Mouse (Mus musculus): ENCODE results near the gene Vcpkmt.
"Not testable (repeated sequence)": the region's sequence is repeated elsewhere in the genome, so short reads cannot be mapped to it uniquely, and the experiment has no call there.

Gene Vcpkmt

DNA sequence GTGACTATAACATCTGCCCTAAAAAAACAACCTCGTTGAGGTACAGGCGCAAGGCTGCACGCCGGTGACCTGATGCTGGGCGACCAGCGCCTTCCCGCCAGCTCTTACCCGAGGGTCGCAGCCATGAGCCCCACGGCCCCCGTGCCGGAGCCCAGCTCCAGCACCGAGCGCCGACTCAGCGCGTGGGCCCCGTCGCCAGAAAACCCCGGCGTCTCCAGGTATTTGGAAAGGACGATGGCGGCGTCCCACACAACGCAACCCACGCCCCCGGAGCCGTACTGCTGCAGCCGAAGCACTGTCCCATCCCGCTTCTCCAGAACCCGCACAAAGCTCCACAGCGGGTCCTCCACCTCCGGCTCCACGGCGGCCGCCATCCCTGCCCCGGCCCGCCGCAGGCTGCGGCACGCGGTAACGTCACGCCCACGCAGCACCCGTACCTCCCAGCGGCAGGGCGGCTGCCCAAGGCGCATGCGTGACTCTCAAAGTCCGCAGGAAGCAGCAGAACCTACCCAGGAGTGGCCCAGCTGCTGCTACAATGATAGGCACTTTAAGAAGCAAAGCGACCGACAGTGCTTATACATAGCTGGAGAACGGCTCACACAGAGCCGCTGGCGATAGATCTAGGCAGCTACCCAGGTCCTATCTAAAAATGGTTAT is at the start of gene Vcpkmt:
Gene Vcpkmt (minus strand): TSS at position 416 of the 657 bp plus-strand sequence.
- DNase-seq (ENCODE audit: low read depth, low spot score): peak; percentile 85

GRCm38 (mm10) chr12:69618590-69618989 is 35.8 kb upstream of the Vcpkmt start:
- not testable (repeated sequence) for DNase-seq (ENCODE audit: low read depth, low spot score)

GRCm38 (mm10) chr12:69604367-69604766 is 21.5 kb upstream of the Vcpkmt start:
- DNase-seq (ENCODE audit: low read depth, low spot score): no peak

DNA sequence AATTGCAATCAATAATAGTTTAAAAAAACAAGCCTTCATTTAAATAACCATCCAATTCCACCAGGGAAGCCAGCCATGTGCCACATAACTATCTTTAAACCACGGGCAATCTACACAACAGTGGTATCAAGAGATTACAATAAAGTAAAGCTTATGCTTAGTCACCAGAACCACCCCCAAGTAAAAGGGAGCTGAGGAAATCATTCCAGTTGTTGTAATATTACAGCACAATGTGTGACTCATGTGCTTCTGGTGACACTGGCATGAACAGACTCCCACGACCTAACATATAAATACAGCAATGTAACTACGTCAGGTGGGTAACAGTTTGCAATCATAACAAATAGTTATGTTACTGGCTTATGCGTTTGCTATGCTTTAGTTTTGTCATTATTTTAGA is 14.6 kb upstream of the Vcpkmt start:
- DNase-seq (ENCODE audit: low read depth, low spot score): no peak

GRCm38 (mm10) chr12:69593130-69593529 is 10.3 kb upstream of the Vcpkmt start:
- DNase-seq (ENCODE audit: low read depth, low spot score): no peak

DNA sequence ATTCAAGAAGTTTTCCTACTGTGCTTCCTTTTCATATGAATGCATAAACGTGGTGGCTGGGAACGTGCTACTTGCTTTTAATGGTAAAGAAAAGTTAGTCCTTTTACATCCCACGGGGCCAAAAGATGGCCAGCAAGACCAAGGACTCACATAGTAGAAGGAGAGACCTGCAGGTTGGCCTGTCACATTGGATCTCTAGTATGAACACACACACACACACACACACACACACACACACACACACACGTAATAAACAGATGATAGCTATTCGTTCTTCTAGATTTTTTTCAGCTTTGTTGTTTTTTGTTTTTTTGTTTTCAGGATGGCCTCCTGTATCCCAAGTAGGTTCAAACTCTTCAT is 422 bp upstream of the Vcpkmt start:
- DNase-seq (ENCODE audit: low read depth, low spot score): no peak

- DNase-seq (ENCODE audit: low read depth, low spot score): peak; percentile 8
Measured at GRCm38 (mm10) chr12:69582216-69582612, 614 bp downstream of the Vcpkmt start.

GRCm38 (mm10) chr12:69579623-69580022 is 3.2 kb downstream of the Vcpkmt start:
- DNase-seq (ENCODE audit: low read depth, low spot score): no peak

DNA sequence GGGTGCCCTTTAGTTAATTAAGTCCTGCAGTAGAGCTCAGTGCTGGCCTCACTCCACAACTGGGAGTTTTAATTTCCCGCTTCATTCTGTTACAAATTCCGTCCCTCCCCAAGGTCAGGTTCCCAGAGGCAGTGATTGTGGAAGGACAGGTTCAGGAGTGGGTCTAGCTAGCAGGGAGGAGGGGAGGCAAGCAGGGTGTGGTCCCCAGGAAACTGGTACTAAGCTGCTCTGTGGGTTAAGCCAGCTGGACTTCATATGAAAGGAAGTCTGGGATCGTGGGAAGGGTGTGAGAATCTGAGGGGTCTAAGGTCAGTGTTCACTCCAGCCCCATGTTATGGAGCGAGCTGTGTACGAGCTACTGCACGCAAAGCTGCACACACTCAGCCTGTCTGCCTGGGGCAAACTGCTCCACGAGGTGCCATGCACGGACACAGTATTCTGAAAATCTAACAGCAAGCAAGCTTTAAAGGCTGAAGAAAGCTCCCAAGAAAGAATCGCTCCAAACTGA is 6.7 kb downstream of the Vcpkmt start:
- no peak for DNase-seq (ENCODE audit: low read depth, low spot score)

GRCm38 (mm10) chr12:69573916-69574881 is 8.6 kb downstream of the Vcpkmt start:
- peak; percentile 68 for DNase-seq (ENCODE audit: low read depth, low spot score)

DNA sequence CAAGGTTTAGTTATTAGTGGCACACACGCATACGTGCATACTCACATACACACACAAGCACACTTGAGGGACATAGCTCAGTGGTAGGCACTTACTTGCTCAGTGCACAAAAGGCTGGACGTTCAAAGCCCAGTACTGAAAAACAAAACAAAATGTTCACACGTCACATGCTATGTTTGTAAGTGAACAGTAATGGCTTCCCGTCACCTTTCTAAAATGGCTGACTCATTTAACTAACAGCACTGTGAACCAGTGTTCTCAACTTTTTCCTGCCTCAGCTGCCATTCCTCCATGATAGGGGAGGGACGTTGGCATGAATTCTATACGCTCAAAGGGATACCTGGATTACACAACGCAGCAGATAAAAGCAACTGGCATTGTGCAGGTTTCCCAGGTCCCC is 9.6 kb downstream of the Vcpkmt start:
- DNase-seq (ENCODE audit: low read depth, low spot score): no peak

DNA sequence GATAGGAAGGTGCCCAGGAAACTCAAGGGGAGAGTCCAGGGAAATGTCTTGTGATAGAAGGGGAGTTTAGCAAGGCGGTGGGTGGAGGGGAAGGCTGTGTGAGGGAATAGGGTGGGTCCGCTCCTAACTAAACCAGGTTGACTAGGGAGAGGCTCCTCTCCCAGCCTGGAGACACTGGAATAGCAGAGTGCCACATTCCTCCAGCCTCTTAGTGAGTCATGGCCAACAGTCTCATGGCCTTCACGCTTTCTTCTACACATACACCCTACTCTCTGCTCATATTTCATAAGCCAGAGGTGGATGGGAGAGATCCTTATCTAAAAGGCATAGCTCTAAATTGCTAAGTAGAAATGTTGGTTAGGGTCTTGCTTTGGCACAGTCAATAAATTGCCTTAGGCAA is 12.9 kb downstream of the Vcpkmt start:
- no peak for DNase-seq (ENCODE audit: low read depth, low spot score)

GRCm38 (mm10) chr12:69568266-69568665 is 14.6 kb downstream of the Vcpkmt start:
- no peak for DNase-seq (ENCODE audit: low read depth, low spot score)

DNA sequence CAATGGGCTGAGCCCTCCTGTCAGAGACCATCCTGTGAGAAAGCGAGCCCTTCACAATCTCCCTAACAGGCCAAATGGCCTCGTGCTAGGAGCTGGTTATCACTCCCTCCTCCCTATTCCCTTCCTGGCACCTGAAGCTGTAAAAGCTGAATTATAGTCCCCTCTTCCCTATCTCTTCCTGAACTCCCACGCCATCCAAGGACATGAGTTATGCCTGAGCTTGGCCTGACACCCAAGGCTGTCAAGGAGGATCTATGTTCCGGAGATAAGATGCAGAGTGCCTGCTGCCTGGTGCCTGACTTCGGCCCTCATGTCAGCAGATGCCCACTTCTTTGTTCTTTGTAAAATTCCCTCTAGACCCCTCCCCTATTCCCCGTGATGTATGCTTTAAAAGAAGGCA is 21.8 kb downstream of the Vcpkmt start:
- DNase-seq (ENCODE audit: low read depth, low spot score): not testable (repeated sequence)

DNA sequence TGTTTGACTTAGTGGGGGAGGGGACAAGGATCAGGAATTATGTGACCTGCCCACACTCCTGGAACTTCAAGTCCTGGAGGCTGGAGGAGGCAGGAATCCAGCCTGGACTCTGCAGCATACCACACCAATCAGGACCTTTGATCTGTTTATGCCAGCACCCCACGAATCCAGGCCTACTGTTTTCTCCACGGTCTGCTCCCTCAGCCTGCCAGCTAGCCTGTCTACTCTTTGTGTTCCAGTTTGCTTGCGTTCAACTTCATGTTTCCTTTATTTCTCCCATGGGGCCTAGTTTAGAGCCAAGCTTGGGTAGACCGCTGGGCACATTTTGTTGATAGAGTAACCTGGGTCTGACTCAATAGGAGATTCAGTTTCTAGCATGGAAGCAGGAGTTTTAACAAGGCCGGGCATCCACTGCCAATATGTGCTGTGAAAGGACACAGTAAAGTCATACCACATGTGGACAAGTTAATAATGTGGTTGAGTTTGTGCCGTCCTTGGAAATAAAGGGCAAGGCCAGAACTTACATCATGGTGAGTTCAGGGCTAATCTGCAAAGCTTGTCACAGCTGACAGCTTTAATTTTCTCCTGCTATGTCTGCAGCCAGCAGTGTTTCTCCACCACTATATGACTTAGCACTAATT is 26.5 kb downstream of the Vcpkmt start:
- DNase-seq (ENCODE audit: low read depth, low spot score): no peak

DNA sequence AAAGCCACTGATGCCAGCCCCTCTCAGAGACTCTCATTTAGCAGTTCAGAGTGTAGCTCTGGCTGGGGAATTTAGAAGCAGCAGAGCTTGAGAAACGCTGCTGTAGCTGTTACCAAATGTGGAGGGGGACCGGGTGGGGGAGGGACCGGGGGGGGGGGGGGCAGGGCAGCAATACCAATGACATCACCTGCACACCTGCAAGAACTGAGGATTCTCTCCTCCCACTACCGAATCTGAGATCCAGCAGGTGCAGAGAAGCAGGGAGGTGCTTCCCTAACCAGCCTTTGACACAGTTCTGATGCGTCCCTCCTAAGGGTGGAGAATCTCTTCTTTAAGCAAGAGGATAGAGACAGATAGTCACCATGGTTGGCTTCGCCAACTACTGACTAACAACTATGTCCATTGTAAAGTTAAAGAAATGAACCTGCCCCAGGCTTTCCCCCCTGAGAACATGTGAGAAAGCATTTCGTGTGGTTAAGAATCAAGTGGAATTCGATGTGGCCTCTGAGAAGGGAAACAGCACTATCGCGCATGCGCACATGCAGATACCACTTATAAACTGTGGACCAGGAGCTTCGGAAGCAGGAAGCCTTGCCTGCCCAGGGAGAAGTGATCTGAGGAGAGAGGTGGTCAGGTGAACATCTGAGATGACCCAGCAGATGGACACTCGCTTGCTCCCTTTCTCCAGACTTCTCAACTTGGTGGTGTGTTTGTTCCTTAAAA is 37.2 kb downstream of the Vcpkmt start:
- no peak for DNase-seq (ENCODE audit: low read depth, low spot score)

DNA sequence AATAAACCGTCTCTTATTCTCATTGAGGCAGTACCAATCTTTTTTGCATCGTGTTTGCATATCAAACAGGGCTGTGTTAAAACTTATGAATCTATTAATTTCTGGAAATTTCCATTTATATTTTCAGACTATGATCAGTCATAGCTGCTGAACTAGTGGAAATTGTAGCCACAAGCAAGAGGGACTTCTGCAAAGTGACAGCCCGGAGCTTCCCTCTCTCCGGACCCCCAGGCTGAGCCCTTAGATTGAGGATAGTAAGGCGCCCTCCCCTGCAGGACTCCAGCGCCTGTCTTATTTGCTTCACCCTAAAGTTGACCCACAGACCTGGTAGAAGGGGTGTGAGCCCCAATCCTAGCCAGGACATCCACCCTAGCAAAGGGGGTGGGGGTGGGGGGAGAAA is 37.8 kb downstream of the Vcpkmt start:
- no peak for DNase-seq (ENCODE audit: low read depth, low spot score)

DNA sequence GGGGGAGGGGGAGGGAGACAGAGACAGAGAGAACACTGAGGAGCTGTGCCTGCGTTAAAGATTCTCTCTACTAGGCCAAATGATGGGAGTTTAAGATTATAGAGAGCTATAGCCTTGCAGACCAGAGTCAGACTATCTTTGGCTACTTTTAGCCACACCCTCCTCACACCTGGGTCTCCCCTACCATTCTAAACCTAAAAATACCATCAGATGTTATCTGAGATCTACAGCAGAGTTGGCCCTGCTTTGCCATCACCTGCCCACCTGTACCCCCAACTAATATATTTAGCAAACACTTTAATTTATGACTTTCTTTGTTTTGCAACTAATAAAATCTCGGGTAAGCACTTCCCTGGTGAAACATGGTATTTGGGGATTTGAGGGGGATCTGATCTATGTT is 38.3 kb downstream of the Vcpkmt start:
- no peak for DNase-seq (ENCODE audit: low read depth, low spot score)

GRCm38 (mm10) chr12:69542376-69542775 is 40.5 kb downstream of the Vcpkmt start:
- no peak for DNase-seq (ENCODE audit: low read depth, low spot score)

- no peak for DNase-seq (ENCODE audit: low read depth, low spot score)
Measured at GRCm38 (mm10) chr12:69541663-69542062, 41.2 kb downstream of the Vcpkmt start.

DNA sequence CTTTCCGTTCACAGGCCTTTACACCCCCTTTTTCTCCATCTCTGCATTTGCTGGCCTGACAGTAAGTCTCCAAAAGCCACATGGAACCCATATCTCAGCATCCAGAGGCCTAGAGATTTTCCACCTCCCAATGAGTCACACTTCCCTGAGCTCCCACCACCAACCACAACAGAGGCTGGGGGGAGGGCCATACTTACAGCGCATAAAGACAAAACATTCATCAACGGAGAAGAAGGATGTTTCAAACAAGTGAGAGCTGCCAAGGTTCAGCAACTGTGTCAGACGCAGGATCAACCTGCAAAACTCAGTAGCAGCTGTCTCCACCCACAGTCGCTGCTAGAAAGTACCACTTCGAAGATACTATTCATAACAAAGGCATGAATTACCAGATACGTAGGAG is 43.5 kb downstream of the Vcpkmt start:
- no peak for DNase-seq (ENCODE audit: low read depth, low spot score)

All from c-Kit-negative CD71-positive TER-119-positive erythroid progenitor cells, embryonic 14.5 days (primary cell).